Mouse (Mus musculus) mouse embryonic stem cell (cell line): ENCODE measurements around the gene Col4a3.

ENCODE experiments used
- in situ Hi-C, 2 experiments: fragments of 300-500 bp; cut with MboI; formaldehyde crosslinking; loops; 1 replicate in 1 of 2; 3 replicates in 1 of 2; pipeline ENCODE4 v1.14.3; 2019 to 2020; ENCODE audit warnings: low sequenced_read_pairs in 2 of 2, low pct_unique_long_range_greater_than_20kb in 1 of 2, mixed read lengths in 1 of 2; ENCODE audit not compliant: unreplicated experiment in 1 of 2

Col4a3 gene

DNA sequence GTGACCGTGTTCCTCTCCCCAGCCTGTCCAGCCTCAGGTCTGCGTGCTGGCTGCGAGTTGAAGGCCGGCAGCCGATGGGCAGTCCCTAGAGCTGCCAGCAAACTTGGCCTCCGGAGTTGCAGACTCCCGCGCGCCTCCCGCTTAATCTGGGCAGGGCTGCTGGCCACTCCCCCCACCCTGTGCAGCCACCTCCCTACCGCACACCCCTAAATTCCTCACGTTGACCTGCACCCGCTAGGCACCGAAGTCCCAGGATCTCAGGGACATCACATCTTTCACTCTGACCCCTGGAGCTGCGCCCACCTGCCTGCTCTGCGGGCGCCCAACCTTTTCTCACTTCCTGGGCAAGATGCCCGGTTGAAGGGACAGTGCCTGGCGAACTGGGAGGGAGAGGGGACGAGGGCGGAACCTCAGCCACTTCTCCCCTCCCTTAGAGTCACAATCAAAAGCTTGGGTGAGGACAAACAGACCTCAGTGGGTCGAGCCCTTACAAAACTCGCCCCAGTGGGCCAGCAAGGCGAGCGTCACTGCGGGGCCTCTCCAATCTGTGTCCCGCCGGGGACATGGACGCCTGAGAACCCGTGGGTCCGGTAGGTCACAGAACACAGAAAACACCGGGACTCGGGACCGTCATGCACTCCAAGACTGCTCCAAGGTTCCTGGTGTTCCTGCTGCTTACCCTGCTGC, at the start of gene Col4a3, which contains the start of gene Col4a4:
Gene Col4a3 (plus strand): TSS at position 209 of the 687 bp plus-strand sequence.
Gene Col4a4 (minus strand): TSS at position 137 of the 687 bp plus-strand sequence.
- in situ Hi-C loops = no loop called here

DNA sequence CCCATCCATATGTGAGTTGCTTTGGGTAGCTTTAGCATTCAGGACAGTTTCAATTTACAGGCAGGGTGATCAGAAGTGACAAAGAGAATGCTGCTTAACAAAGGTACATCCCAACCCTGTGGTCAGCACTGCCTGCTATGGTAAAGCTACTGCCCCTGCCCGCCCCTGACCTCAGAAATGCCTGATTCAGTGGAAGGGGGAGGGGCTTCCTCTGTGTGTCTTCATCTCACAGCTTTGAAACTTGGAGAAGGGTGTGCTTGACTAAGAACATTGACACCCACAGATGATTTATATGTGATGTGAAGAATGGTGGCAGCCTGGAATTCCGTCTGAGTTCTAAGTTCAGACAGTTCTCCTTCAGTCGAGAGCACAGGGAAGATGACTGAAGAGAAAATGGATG, 48.9 kb upstream of the Col4a3 start:
- in situ Hi-C loops = no loop called here

DNA sequence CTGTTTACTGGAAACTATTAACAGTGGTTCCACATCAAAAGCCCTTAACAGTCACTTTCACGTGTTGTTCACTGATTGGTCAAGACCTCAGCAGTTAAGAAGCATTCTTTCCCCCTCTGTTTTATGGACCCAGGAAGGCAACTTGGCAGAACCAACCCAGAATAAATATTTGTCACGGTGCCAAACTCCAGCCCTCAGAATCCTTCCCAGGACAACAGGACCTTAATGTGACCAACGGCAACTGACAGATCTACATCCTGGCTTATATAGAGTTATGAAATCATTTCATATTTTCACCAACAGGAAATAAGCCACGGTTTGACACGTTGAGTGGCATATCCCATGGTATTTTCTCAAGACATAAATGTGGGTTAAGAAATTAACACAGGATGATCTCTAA, 46.7 kb upstream of the Col4a3 start:
- in situ Hi-C loops = no loop called here

DNA sequence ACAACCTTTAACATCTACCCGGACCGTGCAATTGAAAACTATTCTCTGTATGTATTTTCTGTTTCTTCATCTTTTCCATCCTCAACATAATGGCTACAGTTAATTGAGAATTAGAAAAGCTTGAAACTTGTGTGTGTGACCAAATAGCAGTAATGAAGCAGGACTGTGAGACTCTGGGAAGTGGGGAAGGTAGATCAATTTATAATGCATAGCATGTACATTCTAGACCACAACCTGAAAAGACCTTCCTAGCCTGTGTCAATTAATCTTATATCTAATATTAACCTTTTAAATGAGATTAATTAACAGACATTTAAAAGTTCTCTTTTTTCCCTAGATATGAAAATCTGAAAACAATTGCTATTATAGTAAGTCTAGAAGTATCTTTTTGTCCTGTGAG, 42.8 kb upstream of the Col4a3 start:
- in situ Hi-C loops = no loop called here

DNA sequence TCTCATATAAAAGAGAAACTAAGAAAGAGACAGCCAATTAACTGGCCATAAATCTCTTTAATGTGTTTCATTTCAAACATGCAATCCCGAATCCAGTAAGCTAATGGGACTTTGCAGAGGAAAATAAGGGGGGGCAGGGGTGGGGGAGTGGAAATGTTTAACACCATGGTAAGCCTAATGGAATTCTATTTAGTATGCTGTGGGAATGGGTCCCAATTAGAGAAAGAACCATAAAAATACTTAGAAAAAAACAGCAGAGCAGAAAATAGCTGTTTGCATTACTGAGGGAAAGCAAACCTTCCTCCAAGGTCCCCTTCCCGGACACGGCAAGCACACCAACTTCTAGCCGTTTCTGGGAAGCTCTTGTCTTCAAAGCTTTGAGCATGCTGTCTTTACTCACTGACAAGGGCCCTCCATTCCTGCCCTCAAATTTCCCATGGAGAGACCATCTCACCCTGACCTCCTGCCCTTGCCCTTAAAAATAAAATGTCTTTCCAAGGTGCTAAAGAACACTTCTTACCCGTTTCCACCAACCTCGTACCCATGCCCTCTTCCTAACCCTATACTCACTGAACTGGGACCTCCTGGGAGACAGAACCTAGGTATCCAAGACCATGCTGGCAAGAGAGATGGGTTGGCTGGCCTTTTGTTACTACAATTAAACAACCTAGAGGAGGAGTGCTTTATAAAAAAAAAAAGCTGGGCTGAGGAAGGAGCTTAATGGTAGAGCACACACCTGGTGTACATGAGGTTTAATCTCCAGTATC, 42.1 kb upstream of the Col4a3 start:
- in situ Hi-C loops = no loop called here

DNA sequence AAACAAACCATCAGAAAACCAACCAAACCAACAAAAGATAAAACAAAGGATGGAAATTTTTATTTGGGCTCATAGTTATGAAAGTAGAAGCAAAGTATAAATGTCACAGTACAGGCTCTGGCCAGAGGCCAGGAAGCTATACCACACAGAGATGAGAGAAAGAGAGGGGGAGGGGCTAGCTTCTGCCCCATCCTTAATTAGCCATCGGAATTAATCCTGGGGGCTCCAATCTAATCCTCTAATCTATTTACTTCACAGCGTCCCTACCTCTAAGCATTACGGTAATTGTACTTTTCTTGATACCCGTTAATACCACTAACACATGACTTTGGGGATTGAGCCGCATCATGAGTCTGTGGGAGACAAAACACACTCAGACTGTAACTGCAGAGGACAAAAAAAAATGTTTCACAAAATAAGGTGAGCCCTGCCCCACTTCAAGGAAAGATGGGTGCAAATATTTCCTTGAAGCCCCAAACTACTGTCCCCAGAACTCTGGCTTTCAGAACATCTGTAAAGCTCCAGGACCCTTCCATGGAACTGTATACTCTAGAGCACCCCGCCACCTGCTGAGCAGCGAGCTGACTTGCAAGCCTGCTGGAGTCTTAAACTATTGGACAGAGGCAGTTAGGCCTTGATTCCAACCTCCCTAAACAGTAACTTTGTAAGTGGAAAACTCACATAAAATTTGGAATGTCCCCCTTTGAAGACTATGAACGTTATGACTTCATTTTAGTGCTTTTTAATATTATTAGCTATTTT, 41.3 kb upstream of the Col4a3 start:
- in situ Hi-C loops = no loop called here

DNA sequence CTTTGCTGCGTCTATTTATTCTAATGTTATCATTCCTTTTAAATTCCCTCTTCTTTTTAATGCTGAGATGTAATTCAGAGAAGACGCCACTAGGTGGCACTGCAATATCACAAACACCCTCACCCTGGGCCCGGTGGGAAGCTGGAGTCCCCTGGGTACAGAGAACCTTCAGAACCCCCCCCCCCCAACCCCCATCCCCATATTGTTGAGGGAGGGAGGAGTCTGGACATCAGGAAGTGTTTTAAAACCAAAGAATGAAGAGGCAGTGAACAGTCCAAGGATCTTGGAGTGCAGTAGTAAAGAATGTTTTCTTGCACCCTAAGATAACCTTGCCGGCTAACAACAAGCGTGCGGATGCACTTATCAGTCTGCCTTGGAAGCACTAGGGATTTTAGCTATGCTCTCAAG, 32.3 kb upstream of the Col4a3 start:
- in situ Hi-C loops = no loop called here

DNA sequence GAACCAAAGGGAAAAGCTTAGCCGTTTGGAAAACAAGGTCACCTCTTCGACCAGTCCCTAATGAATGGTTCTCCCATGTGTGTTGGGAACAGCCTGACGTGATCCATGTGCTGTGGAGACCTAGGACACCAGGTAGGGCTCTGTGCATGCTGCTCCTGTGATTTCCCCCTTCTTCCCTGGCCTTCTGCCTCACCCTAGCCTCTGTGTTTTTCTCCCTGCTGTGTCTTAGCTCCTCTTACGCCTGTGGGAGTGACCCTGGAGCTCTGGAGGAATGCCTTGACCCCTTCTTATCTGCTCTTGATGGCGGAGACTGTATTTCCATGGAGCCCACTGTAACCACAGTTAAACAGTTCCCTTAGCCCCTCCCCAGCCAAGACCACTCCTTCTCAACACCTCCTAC, 31.8 kb upstream of the Col4a3 start:
- in situ Hi-C loops = no loop called here

DNA sequence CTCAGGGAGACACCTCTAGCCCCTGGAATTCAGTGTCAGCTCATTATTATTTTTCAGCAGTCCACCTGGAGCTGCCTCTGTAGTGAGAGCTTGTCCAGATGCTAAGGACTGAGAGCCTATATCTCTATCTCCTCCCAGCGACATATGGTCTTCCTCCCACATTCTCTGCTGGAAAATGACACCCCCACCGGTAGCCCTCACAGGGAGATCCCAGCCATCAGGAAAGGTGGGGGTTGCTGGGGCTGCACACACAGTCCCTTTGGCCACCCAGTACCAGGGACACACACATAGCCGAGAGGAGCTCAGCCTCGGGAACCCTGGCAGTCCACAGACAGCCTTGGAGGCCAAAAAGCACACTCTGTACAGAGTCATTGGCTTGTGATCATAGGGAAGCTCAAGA, 26.5 kb upstream of the Col4a3 start:
- in situ Hi-C loops = no loop called here

DNA sequence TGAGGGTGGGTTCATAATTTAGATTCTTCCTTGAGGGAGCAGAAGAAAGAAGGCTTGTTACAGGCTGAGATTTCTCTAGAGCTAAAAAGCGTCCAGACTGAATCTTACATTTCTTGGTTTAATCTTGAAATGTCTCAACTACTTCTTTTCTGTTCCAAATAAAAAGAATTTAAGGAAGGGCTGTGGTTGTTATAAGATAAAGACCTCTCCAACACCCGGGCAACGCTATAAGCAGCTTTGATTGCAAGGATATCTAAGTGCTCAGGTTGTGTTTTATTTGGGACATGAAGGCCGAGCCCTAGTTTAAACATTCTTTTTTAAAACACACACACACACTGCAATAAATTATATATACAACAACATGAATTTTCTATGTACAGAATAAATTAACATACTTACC, 17.3 kb upstream of the Col4a3 start:
- in situ Hi-C loops = no loop called here

DNA sequence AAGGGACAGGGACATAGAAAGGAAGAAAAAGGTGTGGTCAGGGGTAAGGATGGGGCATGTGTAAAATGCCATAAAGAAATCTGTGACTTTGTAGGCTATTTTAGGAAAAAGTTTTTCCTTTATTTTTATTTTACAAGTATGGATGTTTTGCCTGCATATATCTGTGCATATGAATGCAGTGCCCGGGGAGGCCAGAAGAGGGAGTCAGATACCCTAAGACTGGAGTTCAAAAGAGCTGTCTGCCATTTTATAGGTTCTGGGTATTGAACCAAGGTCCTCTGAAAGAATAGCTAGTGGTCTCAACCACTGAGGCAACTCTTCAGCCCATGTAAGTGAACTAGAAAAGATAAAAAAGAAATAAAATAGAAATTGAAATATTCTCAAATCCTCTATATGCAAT, 15.0 kb upstream of the Col4a3 start:
- in situ Hi-C loops = loop anchor here in 1 of 2 experiments (10.0 kb wide), 1 partner anchor 63 kb away; no protein-coding TSS in a partner anchor

DNA sequence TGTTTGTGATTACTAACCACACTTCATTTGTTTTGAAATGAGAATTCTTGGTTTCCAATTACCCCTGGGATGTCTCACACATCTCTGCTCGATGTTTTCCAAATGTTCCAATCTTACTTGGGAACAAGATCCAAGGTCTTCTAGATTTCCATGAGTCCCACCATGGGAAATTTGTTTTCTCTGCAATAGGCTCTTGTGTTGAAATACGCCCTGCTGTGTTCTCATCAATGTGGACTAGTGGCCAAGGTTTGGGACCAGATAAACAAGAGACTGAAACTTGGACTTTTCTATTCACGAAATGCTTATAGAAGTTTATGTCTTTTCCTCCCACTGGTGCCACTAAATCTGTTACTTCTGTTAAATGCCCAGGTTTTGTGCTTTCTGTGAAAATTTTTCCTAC, 11.0 kb upstream of the Col4a3 start:
- in situ Hi-C loops = loop anchor here in 1 of 2 experiments (10.0 kb wide), 1 partner anchor 59 kb away; no protein-coding TSS in a partner anchor

DNA sequence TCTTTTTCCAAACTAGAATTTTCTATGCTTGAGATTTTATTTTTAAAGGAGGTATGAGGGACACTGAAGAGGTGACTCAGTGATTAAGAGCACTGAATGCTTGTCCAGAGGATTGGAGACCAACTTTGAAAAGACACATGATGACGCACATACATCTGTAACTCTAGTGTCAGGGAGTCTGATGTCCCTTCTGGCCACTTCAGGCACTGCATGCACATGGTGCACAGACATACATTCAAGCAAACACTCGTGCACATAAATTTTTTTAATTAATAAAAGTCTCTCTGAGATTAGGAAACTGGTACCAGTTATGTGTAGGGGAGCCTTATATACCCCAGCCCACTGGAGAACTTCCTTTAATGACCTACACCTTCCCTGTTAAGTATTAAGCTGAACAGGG, 10.5 kb upstream of the Col4a3 start:
- in situ Hi-C loops = loop anchor here in 1 of 2 experiments (10.0 kb wide), 1 partner anchor 59 kb away; no protein-coding TSS in a partner anchor

DNA sequence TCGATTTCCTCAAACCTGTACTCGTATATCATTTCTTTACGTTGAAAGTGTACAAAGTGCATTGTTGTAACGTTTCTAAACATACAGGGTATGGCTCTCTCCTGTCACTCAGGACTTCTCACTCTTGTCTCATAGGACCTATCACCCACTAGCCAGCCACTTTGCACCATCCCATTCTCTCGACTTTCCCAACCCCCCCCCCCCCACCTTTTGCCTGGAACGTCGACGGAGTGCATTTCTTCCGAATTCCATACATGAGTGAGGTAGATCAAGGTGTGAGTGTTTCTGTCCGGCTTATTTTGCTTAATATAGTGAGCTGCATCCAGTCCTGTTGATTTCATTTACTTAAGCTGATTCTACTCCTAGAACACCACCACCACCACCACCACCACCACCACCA, 9.4 kb upstream of the Col4a3 start:
- in situ Hi-C loops = loop anchor here in 1 of 2 experiments (10.0 kb wide), 1 partner anchor 57 kb away; no protein-coding TSS in a partner anchor

DNA sequence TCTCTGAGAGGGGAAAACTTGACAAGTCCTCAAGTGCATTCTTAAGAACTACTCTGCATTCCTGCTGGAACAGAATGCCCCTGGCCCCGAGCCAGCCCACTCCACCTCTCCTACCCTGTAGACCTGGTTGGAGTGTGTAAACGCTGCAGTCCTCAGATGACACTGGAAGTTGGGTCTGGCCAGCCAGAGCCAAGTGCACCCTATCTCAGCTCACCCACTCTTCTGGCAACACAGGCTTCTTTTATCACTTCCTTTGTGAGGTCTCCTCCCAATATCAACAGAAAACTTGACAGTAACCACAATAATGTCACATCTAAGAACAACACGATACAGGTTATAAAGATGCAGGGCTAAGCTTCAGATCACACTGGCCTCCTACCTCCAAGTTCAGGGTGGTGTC, 8.8 kb upstream of the Col4a3 start:
- in situ Hi-C loops = loop anchor here in 1 of 2 experiments (10.0 kb wide), 1 partner anchor 57 kb away; no protein-coding TSS in a partner anchor

DNA sequence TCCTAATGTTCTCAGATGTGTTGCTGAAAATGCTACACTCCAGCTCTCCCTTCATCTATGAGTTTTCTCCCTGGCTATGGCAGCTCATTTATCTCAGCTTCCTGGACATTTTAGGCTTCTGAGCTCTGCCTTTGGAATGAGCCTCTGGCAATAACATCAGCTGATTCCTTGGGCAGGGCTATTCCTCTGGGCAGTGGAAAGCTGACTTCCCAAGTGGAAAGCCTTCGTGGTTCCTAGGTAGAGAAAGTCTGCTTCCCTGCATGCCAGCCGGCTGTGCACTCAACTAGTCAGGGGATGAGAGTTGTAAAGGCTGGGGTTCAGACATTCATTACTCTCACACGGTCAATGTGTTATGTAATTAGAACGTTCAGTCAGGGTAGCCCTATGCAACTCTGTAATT, 8.4 kb upstream of the Col4a3 start:
- in situ Hi-C loops = loop anchor here in 1 of 2 experiments (10.0 kb wide), 1 partner anchor 56 kb away; no protein-coding TSS in a partner anchor

DNA sequence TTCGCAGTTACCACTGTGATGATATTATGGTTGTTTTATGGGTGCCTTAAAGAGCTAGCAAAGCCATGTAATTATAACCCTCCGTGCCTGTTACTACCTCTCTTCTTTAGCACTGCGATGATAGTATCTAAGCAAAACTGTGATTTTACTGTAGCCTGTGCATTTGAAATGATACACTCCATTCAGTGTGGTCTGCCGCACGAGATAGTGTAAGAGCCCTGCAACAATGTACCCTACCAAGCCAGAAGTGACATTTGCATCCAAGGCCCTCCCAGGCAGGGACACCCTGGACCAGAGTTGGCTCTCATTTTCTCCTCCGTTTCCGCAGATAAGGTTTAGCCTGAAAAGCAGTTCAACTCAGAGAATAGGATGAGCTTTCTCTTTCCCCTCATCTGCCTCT, 740 bp upstream of the Col4a3 start:
- in situ Hi-C loops = no loop called here

DNA sequence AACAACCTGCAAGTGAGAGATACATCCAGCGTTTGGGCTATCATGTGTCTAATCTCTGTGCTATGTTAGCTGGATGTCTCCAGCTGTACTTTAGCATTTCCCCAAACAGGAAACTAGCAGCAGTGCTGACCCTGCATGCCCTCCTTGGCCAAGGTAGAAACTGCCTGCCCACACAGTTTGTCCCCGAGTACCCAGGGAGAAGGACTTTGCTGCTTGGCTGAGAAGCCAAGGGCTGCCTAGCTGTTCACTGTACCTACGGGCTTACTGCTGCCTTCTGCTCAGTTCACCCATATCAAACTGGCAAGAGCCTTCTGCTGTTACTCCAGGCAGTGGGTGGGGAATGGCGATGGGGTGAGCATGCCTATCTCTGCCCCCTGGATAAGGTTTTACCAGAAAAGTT, 3.5 kb downstream of the Col4a3 start:
- in situ Hi-C loops = no loop called here
